Mouse (Mus musculus) cortical plate, adult 2 months (tissue): Measurements from ENCODE around the gene Thbs4. TPM values are rescaled to one million over a fixed set of nuclear protein-coding genes. Genes with fewer than 3 reads are reported as not detected.

Experiments
- H3K27ac ChIP-seq: fragments of 200-500 bp; 2 replicates; pipeline ENCODE4 v1.5.1; 2012; ENCODE audit warnings: low read length, control low read depth, inconsistent platforms; ENCODE audit not compliant: insufficient read depth
- H3K4me1 ChIP-seq: fragments of 200-500 bp; 2 replicates; pipeline ENCODE4 v1.6.1; 2011; ENCODE audit warnings: low read length; ENCODE audit not compliant: control insufficient read depth, insufficient read depth
- H3K4me3 ChIP-seq: fragments of 200-500 bp; 2 replicates; pipeline ENCODE4 v1.5.1; 2011; ENCODE audit warnings: mild to moderate bottlenecking, low read length, control low read depth; ENCODE audit not compliant: insufficient read depth
- CTCF ChIP-seq: fragments of 200-500 bp; IDR thresholded peaks from 2 replicates; pipeline ENCODE4 v1.5.1; 2011; ENCODE audit warnings: mild to moderate bottlenecking, control low read depth, low read length; ENCODE audit not compliant: insufficient read depth; ENCODE audit errors: extremely low read depth
- POLR2A ChIP-seq: fragments of 200-500 bp; IDR thresholded peaks from 2 replicates; pipeline ENCODE4 v1.6.1; 2011; ENCODE audit warnings: mild to moderate bottlenecking, low read length, control low read depth; ENCODE audit not compliant: insufficient read depth; ENCODE audit errors: extremely low read depth
- polyA plus RNA-seq: library from polyadenylated mRNA; depleted of rRNA; stranded (reverse); fragments of >200 nt; gene quantifications from 2 replicates; pipeline ENCODE4 v1.2.3, GENCODE M21; 2012; rRNA removed

Thbs4 gene
- polyA plus RNA-seq, 1 experiment = 11.2 TPM

DNA sequence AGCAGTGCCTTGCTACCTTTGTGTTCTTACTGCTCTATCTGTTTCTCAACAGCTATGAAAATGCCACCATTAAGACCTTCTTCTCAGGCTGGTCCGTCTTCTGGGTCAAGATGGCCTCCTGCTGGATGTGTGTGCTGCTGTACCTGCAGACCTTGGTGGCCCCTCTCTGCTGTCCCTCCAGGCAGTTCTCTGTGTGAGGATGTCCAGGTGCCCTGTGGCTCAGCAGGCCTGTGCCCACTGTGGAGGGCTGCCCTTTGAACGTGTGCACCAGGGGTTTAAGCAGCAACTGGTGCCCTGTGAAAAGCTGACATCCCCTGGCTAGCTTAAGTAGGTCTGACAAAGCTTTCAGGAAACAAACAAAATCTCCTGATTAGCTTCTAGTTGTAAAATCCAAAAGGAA is 86.7 kb downstream of the Thbs4 start:
- H3K4me1 ChIP-seq = no peaks in the 10 kb centered on the region
- H3K27ac ChIP-seq = no peak overlapping the region
- no peak overlapping the region for H3K4me3 ChIP-seq
- TF ChIP-seq POLR2A (no peak), CTCF (no peak)

- no peak overlapping the region for H3K27ac ChIP-seq
- no peak overlapping the region for H3K4me3 ChIP-seq
- TF ChIP-seq POLR2A (no peak), CTCF (no peak)
- H3K4me1 ChIP-seq = no peaks in the 10 kb centered on the region
These were observed 88.1 kb downstream of the Thbs4 start for GRCm38 (mm10) chr13:92706342-92707061.

DNA sequence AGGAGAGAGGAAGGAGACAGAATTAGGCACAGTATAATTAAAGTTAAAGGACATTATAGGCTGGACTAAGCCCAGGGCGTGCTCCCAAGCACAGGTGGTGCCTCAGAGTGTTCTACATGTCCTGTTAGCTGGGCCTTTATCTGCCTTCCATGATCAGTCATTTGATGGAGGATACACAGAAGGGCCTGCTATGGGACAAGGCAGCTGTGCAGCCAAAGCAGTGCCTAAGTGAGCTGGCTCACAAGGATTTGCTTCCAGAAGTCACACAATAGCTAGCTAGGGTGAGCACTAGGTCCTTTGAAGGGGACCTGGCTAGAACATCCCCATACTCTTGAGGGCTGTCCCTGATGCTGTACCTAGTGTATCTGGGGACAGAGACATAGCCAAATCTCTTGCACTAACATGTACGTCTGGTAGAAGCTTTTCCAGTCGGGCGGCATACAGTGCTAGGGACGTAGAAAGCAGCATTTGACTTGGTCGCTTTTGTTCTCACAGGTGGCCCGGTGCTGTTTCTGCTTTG is 89.5 kb downstream of the Thbs4 start:
- no peaks in the 10 kb centered on the region for H3K4me1 ChIP-seq
- H3K27ac ChIP-seq = no peak overlapping the region
- H3K4me3 ChIP-seq = no peak overlapping the region
- TF ChIP-seq CTCF (no peak), POLR2A (no peak)

- TF ChIP-seq POLR2A (no peak), CTCF (no peak)
- Histone ChIP-seq H3K27ac (no peak overlapping the region), H3K4me3 (no peak overlapping the region), H3K4me1 (no peaks in the 10 kb centered on the region)
These were observed 90.4 kb downstream of the Thbs4 start for GRCm38 (mm10) chr13:92704189-92704588.

GRCm38 (mm10) chr13:92703241-92704027 is 91.2 kb downstream of the Thbs4 start:
- no peak overlapping the region for H3K27ac ChIP-seq
- TF ChIP-seq POLR2A (no peak), CTCF (no peak)
- H3K4me1 ChIP-seq = peaks cover 1% of the 10 kb centered on the region
- no peak overlapping the region for H3K4me3 ChIP-seq

DNA sequence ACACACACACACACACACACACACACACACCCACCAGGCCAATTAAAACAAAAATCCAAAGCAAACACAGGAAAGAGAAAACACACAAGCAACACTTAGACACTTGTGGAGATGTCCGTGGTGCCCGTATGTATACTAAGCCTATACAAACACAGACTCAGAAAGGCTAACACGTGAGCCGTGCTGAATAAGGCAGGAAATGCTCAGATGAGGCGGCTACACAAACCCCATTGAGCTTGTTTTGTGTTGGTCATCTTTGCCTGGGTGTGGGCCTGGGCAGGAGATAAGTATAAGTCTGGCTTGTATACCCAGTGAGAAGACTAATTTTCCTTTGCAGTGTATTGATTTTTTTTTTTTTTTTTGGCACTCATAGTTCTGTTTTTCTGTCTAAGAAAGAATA is 92.6 kb downstream of the Thbs4 start:
- TF ChIP-seq POLR2A = no peak
- no peak for TF ChIP-seq CTCF
- Histone ChIP-seq H3K4me3 (no peak overlapping the region), H3K27ac (no peak overlapping the region), H3K4me1 (peaks cover 1% of the 10 kb centered on the region)

Other genes with a start within 250 kb of the Thbs4 start
- not detected in 2 replicates for gene Spz1, start 218.6 kb downstream of the Thbs4 start, polyA plus RNA-seq
- 64.5 and 69.0 TPM in 2 replicates for gene Serinc5, start 183.7 kb downstream of the Thbs4 start, polyA plus RNA-seq
- gene Mtx3, start 49.9 kb upstream of the Thbs4 start, polyA plus RNA-seq = 21.3 and 23.4 TPM in 2 replicates